Mouse (Mus musculus): ENCODE data around the gene Gm28051. TPM values are rescaled to one million over a fixed set of nuclear protein-coding genes. Genes with fewer than 3 reads are reported as not detected.

Gene Gm28051
- polyA plus RNA-seq, 1 experiment from 2014 or later: not detected

- H3K4me2 ChIP-seq: no peak overlapping the region
- no peak overlapping the region for H3K9ac ChIP-seq
- H3K36me3 ChIP-seq: peaks cover 11% of the 10 kb centered on the region
- no peak overlapping the region for H3K4me3 ChIP-seq
- peaks cover 21% of the 10 kb centered on the region for H3K4me1 ChIP-seq (replicated peaks)
- no peaks in the 10 kb centered on the region for H3K9me3 ChIP-seq (replicated peaks)
- no peaks in the 10 kb centered on the region for H3K27me3 ChIP-seq
- WGBS: 57% methylated on average over 7 of the region's 7 CpGs
- ATAC-seq (replicated peaks; ENCODE audit: insufficient number of reproducible peaks, insufficient read depth, low FRiP score, low read depth): no peak
- no peak overlapping the region for H3K27ac ChIP-seq
These were observed 15.5 kb downstream of the Gm28051 start for GRCm38 (mm10) chr12:102742056-102742455.

- 68% methylated on average over 3 of the region's 3 CpGs for WGBS
- Histone ChIP-seq H3K36me3 (no peaks in the 10 kb centered on the region), H3K9me3 (replicated peaks) (no peaks in the 10 kb centered on the region), H3K4me2 (no peak overlapping the region), H3K27me3 (no peaks in the 10 kb centered on the region), H3K27ac (no peak overlapping the region), H3K9ac (no peak overlapping the region), H3K4me1 (replicated peaks) (peaks cover 19% of the 10 kb centered on the region), H3K4me3 (no peak overlapping the region)
- no peak for ATAC-seq (replicated peaks; ENCODE audit: insufficient number of reproducible peaks, insufficient read depth, low FRiP score, low read depth)
These were observed 17.3 kb downstream of the Gm28051 start for GRCm38 (mm10) chr12:102740285-102740684.

GRCm38 (mm10) chr12:102739096-102739495, 18.5 kb downstream of the Gm28051 start:
- Histone ChIP-seq H3K4me1 (replicated peaks) (peaks cover 10% of the 10 kb centered on the region), H3K27ac (no peak overlapping the region), H3K27me3 (no peaks in the 10 kb centered on the region), H3K4me2 (no peak overlapping the region), H3K4me3 (no peak overlapping the region), H3K9ac (no peak overlapping the region), H3K9me3 (replicated peaks) (no peaks in the 10 kb centered on the region), H3K36me3 (no peaks in the 10 kb centered on the region)
- WGBS: 46% methylated on average over 5 of the region's 5 CpGs
- ATAC-seq (replicated peaks; ENCODE audit: insufficient number of reproducible peaks, insufficient read depth, low FRiP score, low read depth): no peak

GRCm38 (mm10) chr12:102733381-102733780, 24.2 kb downstream of the Gm28051 start:
- Histone ChIP-seq H3K4me3 (no peak overlapping the region), H3K27ac (no peak overlapping the region), H3K9me3 (replicated peaks) (no peaks in the 10 kb centered on the region), H3K9ac (no peak overlapping the region), H3K27me3 (no peaks in the 10 kb centered on the region), H3K36me3 (no peaks in the 10 kb centered on the region), H3K4me2 (no peak overlapping the region), H3K4me1 (replicated peaks) (peaks cover 19% of the 10 kb centered on the region)
- 10% methylated on average over 5 of the region's 5 CpGs for WGBS
- ATAC-seq (replicated peaks; ENCODE audit: insufficient number of reproducible peaks, insufficient read depth, low FRiP score, low read depth): no peak

GRCm38 (mm10) chr12:102730798-102731619, 26.6 kb downstream of the Gm28051 start:
- ATAC-seq (replicated peaks; ENCODE audit: insufficient number of reproducible peaks, insufficient read depth, low FRiP score, low read depth): no peak
- H3K36me3 ChIP-seq: no peaks in the 10 kb centered on the region
- H3K27me3 ChIP-seq: no peaks in the 10 kb centered on the region
- H3K4me3 ChIP-seq: no peak overlapping the region
- H3K9me3 ChIP-seq (replicated peaks): no peaks in the 10 kb centered on the region
- WGBS: 37% methylated on average over 16 of the region's 16 CpGs
- H3K27ac ChIP-seq: 0 out of 2 replicates have a peak overlapping the region, but pooled peaks have one; percentile 8
- peak overlapping the region; percentile 52 for H3K4me2 ChIP-seq
- peaks cover 19% of the 10 kb centered on the region for H3K4me1 ChIP-seq (replicated peaks)
- no peak overlapping the region for H3K9ac ChIP-seq

- Histone ChIP-seq H3K36me3 (no peaks in the 10 kb centered on the region), H3K4me2 (peak overlapping the region; percentile 52), H3K4me3 (peak overlapping the region; percentile 25), H3K9me3 (replicated peaks) (no peaks in the 10 kb centered on the region), H3K27me3 (no peaks in the 10 kb centered on the region), H3K4me1 (replicated peaks) (peaks cover 19% of the 10 kb centered on the region), H3K27ac (no peak overlapping the region), H3K9ac (no peak overlapping the region)
- WGBS: 36% methylated on average over 26 of the region's 26 CpGs
- peak; percentile 84 for ATAC-seq (replicated peaks; ENCODE audit: insufficient number of reproducible peaks, insufficient read depth, low FRiP score, low read depth)
These were observed 27.4 kb downstream of the Gm28051 start for GRCm38 (mm10) chr12:102729855-102730797.

GRCm38 (mm10) chr12:102725761-102726175, 31.8 kb downstream of the Gm28051 start:
- no peak overlapping the region for H3K4me2 ChIP-seq
- no peak for ATAC-seq (replicated peaks; ENCODE audit: insufficient number of reproducible peaks, insufficient read depth, low FRiP score, low read depth)

GRCm38 (mm10) chr12:102725146-102725545, 32.4 kb downstream of the Gm28051 start:
- no peak overlapping the region for H3K4me3 ChIP-seq
- no peaks in the 10 kb centered on the region for H3K9me3 ChIP-seq (replicated peaks)
- no peak overlapping the region for H3K9ac ChIP-seq
- 92% methylated on average over 6 of the region's 6 CpGs for WGBS
- H3K4me1 ChIP-seq (replicated peaks): peaks cover 2% of the 10 kb centered on the region
- H3K27me3 ChIP-seq: no peaks in the 10 kb centered on the region
- H3K27ac ChIP-seq: no peak overlapping the region
- no peak for ATAC-seq (replicated peaks; ENCODE audit: insufficient number of reproducible peaks, insufficient read depth, low FRiP score, low read depth)
- no peak overlapping the region for H3K4me2 ChIP-seq
- no peaks in the 10 kb centered on the region for H3K36me3 ChIP-seq

More at GRCm38 (mm10) chr12:102725761-102726175, 31.8 kb downstream of the Gm28051 start:
- 68% methylated on average over 7 of the region's 7 CpGs for WGBS
- Histone ChIP-seq H3K36me3 (no peaks in the 10 kb centered on the region), H3K4me1 (replicated peaks) (peaks cover 8% of the 10 kb centered on the region), H3K27me3 (no peaks in the 10 kb centered on the region), H3K27ac (no peak overlapping the region), H3K4me3 (no peak overlapping the region), H3K9ac (no peak overlapping the region), H3K9me3 (replicated peaks) (no peaks in the 10 kb centered on the region)

GRCm38 (mm10) chr12:102723861-102724260, 33.7 kb downstream of the Gm28051 start:
- H3K4me1 ChIP-seq (replicated peaks): peaks cover 4% of the 10 kb centered on the region
- 34% methylated on average over 6 of the region's 6 CpGs for WGBS
- ATAC-seq (replicated peaks; ENCODE audit: insufficient number of reproducible peaks, insufficient read depth, low FRiP score, low read depth): no peak
- no peaks in the 10 kb centered on the region for H3K9me3 ChIP-seq (replicated peaks)
- no peak overlapping the region for H3K4me3 ChIP-seq
- no peaks in the 10 kb centered on the region for H3K36me3 ChIP-seq
- H3K9ac ChIP-seq: no peak overlapping the region
- H3K4me2 ChIP-seq: no peak overlapping the region
- peak overlapping the region; percentile 33; the same call in 1 of the 2 replicates for H3K27ac ChIP-seq
- no peaks in the 10 kb centered on the region for H3K27me3 ChIP-seq

GRCm38 (mm10) chr12:102722966-102723365, 34.6 kb downstream of the Gm28051 start:
- Histone ChIP-seq H3K4me3 (no peak overlapping the region), H3K27me3 (no peaks in the 10 kb centered on the region), H3K9me3 (replicated peaks) (no peaks in the 10 kb centered on the region), H3K4me2 (no peak overlapping the region), H3K4me1 (replicated peaks) (peaks cover 4% of the 10 kb centered on the region), H3K9ac (no peak overlapping the region), H3K36me3 (no peaks in the 10 kb centered on the region), H3K27ac (no peak overlapping the region)
- WGBS: 74% methylated on average over 8 of the region's 8 CpGs
- ATAC-seq (replicated peaks; ENCODE audit: insufficient number of reproducible peaks, insufficient read depth, low FRiP score, low read depth): no peak

- Histone ChIP-seq H3K9me3 (replicated peaks) (no peaks in the 10 kb centered on the region), H3K4me1 (replicated peaks) (peaks cover 4% of the 10 kb centered on the region), H3K27ac (no peak overlapping the region), H3K27me3 (no peaks in the 10 kb centered on the region), H3K9ac (no peak overlapping the region), H3K4me2 (no peak overlapping the region), H3K4me3 (no peak overlapping the region), H3K36me3 (no peaks in the 10 kb centered on the region)
- ATAC-seq (replicated peaks; ENCODE audit: insufficient number of reproducible peaks, insufficient read depth, low FRiP score, low read depth): no peak
- WGBS: 60% methylated on average over 11 of the region's 11 CpGs
These were observed 35.1 kb downstream of the Gm28051 start for GRCm38 (mm10) chr12:102722451-102722850.

All from heart, embryonic 15.5 days (tissue).